Mouse (Mus musculus) hindbrain, embryonic 13.5 days (tissue): ENCODE results near the gene Wdr20. TPM values are rescaled to one million over a fixed set of nuclear protein-coding genes. Genes with fewer than 3 reads are reported as not detected.

Source experiments
- ATAC-seq: fragments of 200-750 bp; cut with Nextera tagmentation; 2 replicates; pipeline ENCODE4 v1.8.0; 2017; ENCODE audit warnings: moderate TSS enrichment; ENCODE audit not compliant: low FRiP score
- H3K27ac ChIP-seq: fragments of 300-500 bp; sonication (generic); 2 replicates; pipeline ENCODE4 v1.5.1; 2015; ENCODE audit warnings: inconsistent platforms, mild to moderate bottlenecking, moderate library complexity
- H3K27me3 ChIP-seq: fragments of 300-500 bp; sonication (generic); 2 replicates; pipeline ENCODE4 v1.6.1; 2015; ENCODE audit warnings: mild to moderate bottlenecking, inconsistent platforms
- H3K36me3 ChIP-seq: fragments of 300-500 bp; sonication (generic); 2 replicates; pipeline ENCODE4 v1.6.1; 2015; ENCODE audit warnings: mild to moderate bottlenecking, inconsistent platforms
- H3K4me1 ChIP-seq: fragments of 300-500 bp; sonication (generic); replicated peaks from 2 replicates; pipeline ENCODE4 v1.6.1; 2015; ENCODE audit warnings: inconsistent platforms
- H3K4me2 ChIP-seq: fragments of 300-500 bp; sonication (generic); 2 replicates; pipeline ENCODE4 v1.6.1; 2015; ENCODE audit warnings: inconsistent platforms, mild to moderate bottlenecking, moderate library complexity
- H3K4me3 ChIP-seq: fragments of 300-500 bp; sonication (generic); 2 replicates; pipeline ENCODE4 v1.5.1; 2015; ENCODE audit warnings: mild to moderate bottlenecking, inconsistent platforms
- H3K9ac ChIP-seq: fragments of 300-500 bp; sonication (generic); 2 replicates; pipeline ENCODE4 v1.6.1; 2015; ENCODE audit warnings: mild to moderate bottlenecking, inconsistent platforms
- H3K9me3 ChIP-seq: fragments of 300-500 bp; sonication (generic); 2 replicates; pipeline ENCODE4 v1.6.1; 2016; ENCODE audit warnings: inconsistent platforms
- WGBS: fragments of 180-500 bp; shearing (Covaris S2); methylation state at CpG from one replicate; pipeline ENCODE4 v1.1.7; 2015; 5-methylcytosine and 5-hydroxymethylcytosine counted together
- polyA plus RNA-seq: library from polyadenylated mRNA; unstranded; fragments of >200 nt; fragmentation: Nextera tagmentation; extraction: Ambion mirVana; gene quantifications from 2 replicates; pipeline ENCODE4 v1.2.1, GENCODE M21; 2015

Gene Wdr20
- polyA plus RNA-seq, 1 experiment from 2014 or later, result 26.0 TPM

- Histone ChIP-seq H3K27me3 (no peaks in the 10 kb centered on the region), H3K4me1 (peaks cover 26% of the 10 kb centered on the region), H3K4me2 (no peak overlapping the region), H3K27ac (0 out of 2 replicates have a peak overlapping the region, but pooled peaks have one; percentile 55), H3K9me3 (no peaks in the 10 kb centered on the region), H3K36me3 (no peaks in the 10 kb centered on the region), H3K9ac (no peak overlapping the region), H3K4me3 (no peak overlapping the region)
- no peak for ATAC-seq
Observed at GRCm38 (mm10) chr12:110768562-110768961, 30.8 kb downstream of the Wdr20 start.

- Histone ChIP-seq H3K9me3 (no peaks in the 10 kb centered on the region), H3K27ac (peak overlapping the region; percentile 40; the same call in 1 of the 2 replicates), H3K27me3 (no peaks in the 10 kb centered on the region), H3K4me2 (no peak overlapping the region), H3K36me3 (no peaks in the 10 kb centered on the region), H3K9ac (no peak overlapping the region), H3K4me1 (peaks cover 26% of the 10 kb centered on the region), H3K4me3 (no peak overlapping the region)
- whole genome bisulfite sequencing, result 71% methylated on average over 6 of the region's 6 CpGs
- no peak for ATAC-seq
Observed at GRCm38 (mm10) chr12:110769660-110770297, 32.0 kb downstream of the Wdr20 start.

- ATAC-seq, result no peak
- no peak overlapping the region for H3K9ac ChIP-seq
- H3K36me3 ChIP-seq, result no peaks in the 10 kb centered on the region
- H3K4me1 ChIP-seq, result peaks cover 29% of the 10 kb centered on the region
- no peaks in the 10 kb centered on the region for H3K9me3 ChIP-seq
- WGBS, result 92% methylated on average over 10 of the region's 10 CpGs
- H3K4me2 ChIP-seq, result no peak overlapping the region
- H3K4me3 ChIP-seq, result no peak overlapping the region
- H3K27ac ChIP-seq, result no peak overlapping the region
- no peaks in the 10 kb centered on the region for H3K27me3 ChIP-seq
Observed at GRCm38 (mm10) chr12:110770479-110771247, 32.9 kb downstream of the Wdr20 start.

- no peak overlapping the region for H3K4me2 ChIP-seq
- no peak for ATAC-seq
- peaks cover 33% of the 10 kb centered on the region for H3K4me1 ChIP-seq
- no peaks in the 10 kb centered on the region for H3K27me3 ChIP-seq
- 95% methylated on average over 6 of the region's 6 CpGs for WGBS
- no peaks in the 10 kb centered on the region for H3K9me3 ChIP-seq
- no peaks in the 10 kb centered on the region for H3K36me3 ChIP-seq
- no peak overlapping the region for H3K9ac ChIP-seq
- no peak overlapping the region for H3K4me3 ChIP-seq
- H3K27ac ChIP-seq, result no peak overlapping the region
Observed at GRCm38 (mm10) chr12:110771961-110772360, 34.2 kb downstream of the Wdr20 start.

GRCm38 (mm10) chr12:110775628-110776426 is 38.1 kb downstream of the Wdr20 start:
- Histone ChIP-seq H3K4me1 (peaks cover 12% of the 10 kb centered on the region; the same call in 1 of the 2 replicates), H3K9ac (no peak overlapping the region), H3K36me3 (peaks cover 17% of the 10 kb centered on the region), H3K4me3 (no peak overlapping the region), H3K27me3 (no peaks in the 10 kb centered on the region), H3K4me2 (no peak overlapping the region), H3K9me3 (no peaks in the 10 kb centered on the region), H3K27ac (no peak overlapping the region)
- ATAC-seq, result no peak
- WGBS, result 77% methylated on average over 5 of the region's 5 CpGs

GRCm38 (mm10) chr12:110777853-110778252 is 40.1 kb downstream of the Wdr20 start:
- Histone ChIP-seq H3K4me1 (peaks cover 12% of the 10 kb centered on the region; the same call in 1 of the 2 replicates), H3K36me3 (peaks cover 27% of the 10 kb centered on the region), H3K27ac (no peak overlapping the region), H3K4me3 (no peak overlapping the region), H3K27me3 (no peaks in the 10 kb centered on the region), H3K9ac (no peak overlapping the region), H3K9me3 (no peaks in the 10 kb centered on the region), H3K4me2 (no peak overlapping the region)
- WGBS, result 91% methylated on average over 5 of the region's 5 CpGs
- no peak for ATAC-seq

GRCm38 (mm10) chr12:110779296-110779695 is 41.6 kb downstream of the Wdr20 start:
- ATAC-seq, result no peak
- Histone ChIP-seq H3K9me3 (no peaks in the 10 kb centered on the region), H3K4me1 (peaks cover 12% of the 10 kb centered on the region; the same call in 1 of the 2 replicates), H3K27me3 (no peaks in the 10 kb centered on the region), H3K36me3 (peaks cover 29% of the 10 kb centered on the region), H3K27ac (no peak overlapping the region), H3K4me3 (no peak overlapping the region), H3K9ac (no peak overlapping the region), H3K4me2 (no peak overlapping the region)
- WGBS, result 82% methylated on average over 7 of the region's 7 CpGs

GRCm38 (mm10) chr12:110781181-110781580 is 43.4 kb downstream of the Wdr20 start:
- Histone ChIP-seq H3K27me3 (no peaks in the 10 kb centered on the region), H3K36me3 (peaks cover 38% of the 10 kb centered on the region), H3K4me2 (no peak overlapping the region), H3K4me3 (no peak overlapping the region), H3K9ac (no peak overlapping the region), H3K4me1 (peaks cover 2% of the 10 kb centered on the region; the same call in 1 of the 2 replicates), H3K27ac (no peak overlapping the region), H3K9me3 (no peaks in the 10 kb centered on the region)
- peak; percentile 71; the same call in 1 of the 2 replicates for ATAC-seq
- WGBS, result 66% methylated on average over 8 of the region's 8 CpGs

- H3K4me2 ChIP-seq, result no peak overlapping the region
- no peak for ATAC-seq
- 100% methylated on average over 1 of the region's 1 CpGs for WGBS
Observed at GRCm38 (mm10) chr12:110782278-110782677, 44.5 kb downstream of the Wdr20 start.

GRCm38 (mm10) chr12:110784211-110784610 is 46.5 kb downstream of the Wdr20 start:
- Histone ChIP-seq H3K36me3 (peaks cover 40% of the 10 kb centered on the region), H3K27ac (no peak overlapping the region), H3K9me3 (no peaks in the 10 kb centered on the region), H3K4me3 (no peak overlapping the region), H3K4me1 (no peaks in the 10 kb centered on the region), H3K9ac (no peak overlapping the region), H3K27me3 (no peaks in the 10 kb centered on the region), H3K4me2 (no peak overlapping the region)
- 95% methylated on average over 2 of the region's 2 CpGs for WGBS
- no peak for ATAC-seq

More at GRCm38 (mm10) chr12:110782278-110782677, 44.5 kb downstream of the Wdr20 start:
- Histone ChIP-seq H3K4me1 (no peaks in the 10 kb centered on the region), H3K27ac (no peak overlapping the region), H3K9me3 (no peaks in the 10 kb centered on the region), H3K36me3 (peaks cover 41% of the 10 kb centered on the region), H3K27me3 (no peaks in the 10 kb centered on the region), H3K4me3 (no peak overlapping the region), H3K9ac (no peak overlapping the region)

GRCm38 (mm10) chr12:110786243-110786642 is 48.5 kb downstream of the Wdr20 start:
- WGBS, result 97% methylated on average over 4 of the region's 4 CpGs

GRCm38 (mm10) chr12:110790580-110790979 is 52.8 kb downstream of the Wdr20 start:
- no peak overlapping the region for H3K4me2 ChIP-seq
- no peaks in the 10 kb centered on the region for H3K27me3 ChIP-seq
- H3K9ac ChIP-seq, result no peak overlapping the region
- no peak overlapping the region for H3K4me3 ChIP-seq
- H3K36me3 ChIP-seq, result peaks cover 15% of the 10 kb centered on the region
- ATAC-seq, result no peak
- no peaks in the 10 kb centered on the region for H3K9me3 ChIP-seq
- no peaks in the 10 kb centered on the region for H3K4me1 ChIP-seq
- 82% methylated on average over 4 of the region's 4 CpGs for WGBS
- H3K27ac ChIP-seq, result no peak overlapping the region

More at GRCm38 (mm10) chr12:110786243-110786642, 48.5 kb downstream of the Wdr20 start:
- Histone ChIP-seq H3K9ac (no peak overlapping the region), H3K9me3 (no peaks in the 10 kb centered on the region), H3K4me2 (no peak overlapping the region), H3K4me1 (no peaks in the 10 kb centered on the region), H3K36me3 (peaks cover 22% of the 10 kb centered on the region), H3K27ac (no peak overlapping the region), H3K4me3 (no peak overlapping the region), H3K27me3 (no peaks in the 10 kb centered on the region)
- ATAC-seq, result no peak
